Mouse (Mus musculus) thymus, postnatal 14 days (tissue): ENCODE measurements around the gene Tlx1.

Experiments
- DNase-seq: peaks from one replicate; pipeline ENCODE4 v3.0.0; 2021

Tlx1 gene

GRCm38 (mm10) chr19:45150490-45151181, at the start of gene Tlx1:
Tlx1 (plus strand) TSS chr19:45150680.
- no peak for DNase-seq

GRCm38 (mm10) chr19:45105591-45105990, 44.9 kb upstream of the Tlx1 start:
- no peak for DNase-seq

- DNase-seq: no peak
Measured at GRCm38 (mm10) chr19:45106689-45107088, 43.8 kb upstream of the Tlx1 start.

- DNase-seq: no peak
Measured at GRCm38 (mm10) chr19:45110681-45111080, 39.8 kb upstream of the Tlx1 start.

- DNase-seq: peak; percentile 14
Measured at GRCm38 (mm10) chr19:45112444-45112843, 38.0 kb upstream of the Tlx1 start.

- no peak for DNase-seq
Measured at GRCm38 (mm10) chr19:45113791-45114460, 36.6 kb upstream of the Tlx1 start.

GRCm38 (mm10) chr19:45114772-45115171, 35.7 kb upstream of the Tlx1 start:
- DNase-seq: no peak

GRCm38 (mm10) chr19:45116798-45117197, 33.7 kb upstream of the Tlx1 start:
- peak; percentile 9 for DNase-seq

GRCm38 (mm10) chr19:45131966-45132628, 18.4 kb upstream of the Tlx1 start:
- DNase-seq: no peak

- DNase-seq: no peak
Measured at GRCm38 (mm10) chr19:45142531-45142930, 7.9 kb upstream of the Tlx1 start.

GRCm38 (mm10) chr19:45143214-45143895, 7.1 kb upstream of the Tlx1 start:
- DNase-seq: no peak

- no peak for DNase-seq
Measured at GRCm38 (mm10) chr19:45147071-45147470, 3.4 kb upstream of the Tlx1 start.

- DNase-seq: no peak
Measured at GRCm38 (mm10) chr19:45151361-45152182, 1.1 kb downstream of the Tlx1 start.

- no peak for DNase-seq
Measured at GRCm38 (mm10) chr19:45152183-45152650, 1.7 kb downstream of the Tlx1 start.

GRCm38 (mm10) chr19:45153311-45154058, 3.0 kb downstream of the Tlx1 start:
- DNase-seq: no peak

- no peak for DNase-seq
Measured at GRCm38 (mm10) chr19:45154059-45154386, 3.5 kb downstream of the Tlx1 start.

- no peak for DNase-seq
Measured at GRCm38 (mm10) chr19:45154521-45154920, 4.0 kb downstream of the Tlx1 start.

- DNase-seq: no peak
Measured at GRCm38 (mm10) chr19:45155141-45155790, 4.8 kb downstream of the Tlx1 start.

- no peak for DNase-seq
Measured at GRCm38 (mm10) chr19:45155791-45156186, 5.3 kb downstream of the Tlx1 start.

- DNase-seq: no peak
Measured at GRCm38 (mm10) chr19:45156381-45156780, 5.9 kb downstream of the Tlx1 start.

- no peak for DNase-seq
Measured at GRCm38 (mm10) chr19:45158201-45158600, 7.7 kb downstream of the Tlx1 start.
